Mouse (Mus musculus): ENCODE results near the gene Rab36. TPM values are rescaled to one million over a fixed set of nuclear protein-coding genes. Genes with fewer than 3 reads are reported as not detected.

The Rab36 gene
- polyA plus RNA-seq, 1 experiment from 2014 or later: 6.7 TPM

DNA sequence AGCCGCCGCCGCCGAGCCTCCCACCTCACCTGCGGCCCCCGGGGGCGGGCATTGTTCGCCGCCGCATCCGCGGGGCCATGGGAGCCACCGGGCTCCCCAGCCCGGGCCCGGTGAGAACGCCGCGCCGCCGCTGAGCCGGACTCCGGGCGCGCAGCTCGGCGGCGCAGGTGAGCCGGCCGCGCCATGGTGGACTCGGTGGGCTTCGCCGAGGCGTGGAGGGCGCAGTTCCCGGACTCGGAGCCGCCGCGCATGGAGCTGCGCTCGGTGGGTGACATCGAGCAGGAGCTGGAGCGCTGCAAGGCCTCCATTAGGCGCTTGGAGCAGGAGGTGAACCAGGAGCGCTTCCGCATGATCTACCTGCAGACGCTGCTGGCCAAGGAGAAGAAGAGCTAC, 24.0 kb downstream of the Rab36 start:
- ATAC-seq (ENCODE audit: low read depth) (peak; percentile 35), DNase-seq (ENCODE audit: low spot score) (peak; percentile 35)
- no peaks in the 10 kb centered on the region for H3K27me3 ChIP-seq (replicated peaks; ENCODE audit: control insufficient read depth, insufficient read depth, low read length)
- H3K4me1 ChIP-seq (ENCODE audit: control insufficient read depth, insufficient read depth, low read length): peaks cover 34% of the 10 kb centered on the region
- H3K9me3 ChIP-seq (ENCODE audit: control insufficient read depth, low read length): no peaks in the 10 kb centered on the region
- peak overlapping the region; percentile 58; the same call in 1 of the 2 replicates for H3K27ac ChIP-seq (replicated peaks; ENCODE audit: low read depth, low read length)
- WGBS: 0% methylated on average over 16 of the region's 48 CpGs
- peak overlapping the region; percentile 86 for H3K4me3 ChIP-seq (ENCODE audit: low read depth, low read length)
- H3K36me3 ChIP-seq (ENCODE audit: control insufficient read depth, insufficient read depth, low read length): 0 out of 2 replicates have a peak, but pooled peaks cover 6% of the 10 kb centered on the region
- peak overlapping the region; percentile 90 for H3K4me2 ChIP-seq (ENCODE audit: low read depth, low read length)
- H3K9ac ChIP-seq (ENCODE audit: low read depth, low read length): peak overlapping the region; percentile 82

GRCm38 (mm10) chr10:75061341-75062188, 24.7 kb downstream of the Rab36 start:
- 2% methylated on average over 49 of the region's 71 CpGs for WGBS
- ATAC-seq (ENCODE audit: low read depth) (no peak), DNase-seq (ENCODE audit: low spot score) (no peak)
- Histone ChIP-seq H3K4me3 (ENCODE audit: low read depth, low read length) (peak overlapping the region; percentile 86), H3K9ac (ENCODE audit: low read depth, low read length) (peak overlapping the region; percentile 82), H3K36me3 (ENCODE audit: control insufficient read depth, insufficient read depth, low read length) (0 out of 2 replicates have a peak, but pooled peaks cover 10% of the 10 kb centered on the region), H3K4me1 (ENCODE audit: control insufficient read depth, insufficient read depth, low read length) (peaks cover 35% of the 10 kb centered on the region), H3K27ac (replicated peaks; ENCODE audit: low read depth, low read length) (no peak overlapping the region), H3K9me3 (ENCODE audit: control insufficient read depth, low read length) (no peaks in the 10 kb centered on the region), H3K4me2 (ENCODE audit: low read depth, low read length) (peak overlapping the region; percentile 90), H3K27me3 (replicated peaks; ENCODE audit: control insufficient read depth, insufficient read depth, low read length) (no peaks in the 10 kb centered on the region)

GRCm38 (mm10) chr10:75062189-75062561, 25.3 kb downstream of the Rab36 start:
- Histone ChIP-seq H3K27ac (replicated peaks; ENCODE audit: low read depth, low read length) (no peak overlapping the region), H3K4me1 (ENCODE audit: control insufficient read depth, insufficient read depth, low read length) (peaks cover 38% of the 10 kb centered on the region), H3K4me2 (ENCODE audit: low read depth, low read length) (peak overlapping the region; percentile 90), H3K9ac (ENCODE audit: low read depth, low read length) (peak overlapping the region; percentile 82), H3K9me3 (ENCODE audit: control insufficient read depth, low read length) (no peaks in the 10 kb centered on the region), H3K36me3 (ENCODE audit: control insufficient read depth, insufficient read depth, low read length) (0 out of 2 replicates have a peak, but pooled peaks cover 14% of the 10 kb centered on the region), H3K27me3 (replicated peaks; ENCODE audit: control insufficient read depth, insufficient read depth, low read length) (no peaks in the 10 kb centered on the region), H3K4me3 (ENCODE audit: low read depth, low read length) (peak overlapping the region; percentile 86)
- WGBS: 17% methylated on average over 6 of the region's 6 CpGs
- ATAC-seq (ENCODE audit: low read depth) (no peak; the same call in 1 of the 2 replicates), DNase-seq (ENCODE audit: low spot score) (peak; percentile 50)

DNA sequence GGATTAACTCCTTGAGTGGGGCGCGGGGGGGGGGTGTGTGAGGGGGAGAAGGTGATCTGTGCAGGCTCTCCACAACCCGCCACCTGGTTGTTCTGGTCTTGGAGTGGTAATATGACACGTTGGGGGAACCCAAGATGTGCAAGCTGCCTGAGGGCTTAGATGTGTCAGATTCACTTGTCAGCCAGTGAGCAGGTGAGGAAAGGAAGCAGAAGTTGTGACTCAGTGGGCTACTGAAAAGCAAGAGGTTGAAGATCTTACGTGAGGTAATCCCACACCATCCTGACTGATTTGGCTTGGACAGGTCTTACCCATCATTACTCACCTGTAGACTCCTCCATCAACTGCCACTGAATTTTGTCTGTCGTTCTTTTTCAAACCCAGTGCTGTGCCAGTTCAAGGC, 25.8 kb downstream of the Rab36 start:
- H3K36me3 ChIP-seq (ENCODE audit: control insufficient read depth, insufficient read depth, low read length): 0 out of 2 replicates have a peak, but pooled peaks cover 14% of the 10 kb centered on the region
- peak overlapping the region; percentile 90 for H3K4me2 ChIP-seq (ENCODE audit: low read depth, low read length)
- no peaks in the 10 kb centered on the region for H3K27me3 ChIP-seq (replicated peaks; ENCODE audit: control insufficient read depth, insufficient read depth, low read length)
- H3K9me3 ChIP-seq (ENCODE audit: control insufficient read depth, low read length): no peaks in the 10 kb centered on the region
- WGBS: 26% methylated on average over 6 of the region's 6 CpGs
- H3K4me3 ChIP-seq (ENCODE audit: low read depth, low read length): peak overlapping the region; percentile 86
- ATAC-seq (ENCODE audit: low read depth) (peak; percentile 19; the same call in 1 of the 2 replicates), DNase-seq (ENCODE audit: low spot score) (peak; percentile 62)
- no peak overlapping the region for H3K27ac ChIP-seq (replicated peaks; ENCODE audit: low read depth, low read length)
- H3K9ac ChIP-seq (ENCODE audit: low read depth, low read length): peak overlapping the region; percentile 82; the same call in 1 of the 2 replicates
- peaks cover 41% of the 10 kb centered on the region for H3K4me1 ChIP-seq (ENCODE audit: control insufficient read depth, insufficient read depth, low read length)

DNA sequence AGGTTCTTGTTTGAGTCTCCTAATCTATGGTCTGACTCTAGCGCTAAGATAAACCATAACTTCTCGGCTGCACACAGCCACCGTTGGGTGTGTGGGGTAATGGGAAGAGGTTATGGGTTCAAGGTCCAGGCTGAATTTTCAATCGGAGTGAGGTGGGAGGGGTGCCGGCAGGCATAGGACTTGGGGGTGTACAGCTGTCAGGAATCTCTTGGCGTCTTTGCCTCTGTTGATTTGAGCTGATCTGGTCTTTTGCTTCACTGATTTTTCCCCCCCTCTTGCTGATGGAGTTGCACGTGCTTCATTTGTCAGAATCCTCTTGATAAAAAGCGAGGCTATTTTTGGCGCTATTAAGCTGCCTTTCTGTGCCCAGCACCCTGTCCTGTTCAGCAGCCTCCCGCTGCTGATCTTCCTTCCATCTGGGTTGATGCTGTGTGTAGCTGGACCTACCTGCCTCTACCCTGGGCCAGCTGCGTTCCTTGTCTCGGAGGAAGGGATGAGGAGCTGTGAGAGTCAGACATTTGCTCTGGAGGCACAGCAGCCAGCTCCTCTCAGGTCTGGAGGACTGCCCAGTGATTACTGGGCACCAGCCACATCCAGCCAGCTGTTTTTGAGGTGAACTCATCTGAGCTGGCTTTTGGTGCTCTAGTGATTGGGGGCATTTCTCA, 26.6 kb downstream of the Rab36 start:
- Histone ChIP-seq H3K27ac (replicated peaks; ENCODE audit: low read depth, low read length) (no peak overlapping the region), H3K4me2 (ENCODE audit: low read depth, low read length) (peak overlapping the region; percentile 90), H3K4me1 (ENCODE audit: control insufficient read depth, insufficient read depth, low read length) (peaks cover 47% of the 10 kb centered on the region), H3K36me3 (ENCODE audit: control insufficient read depth, insufficient read depth, low read length) (0 out of 2 replicates have a peak, but pooled peaks cover 14% of the 10 kb centered on the region), H3K9ac (ENCODE audit: low read depth, low read length) (peak overlapping the region; percentile 2; the same call in 1 of the 2 replicates), H3K27me3 (replicated peaks; ENCODE audit: control insufficient read depth, insufficient read depth, low read length) (no peaks in the 10 kb centered on the region), H3K9me3 (ENCODE audit: control insufficient read depth, low read length) (no peaks in the 10 kb centered on the region), H3K4me3 (ENCODE audit: low read depth, low read length) (peak overlapping the region; percentile 86)
- WGBS: 65% methylated on average over 12 of the region's 12 CpGs
- ATAC-seq (ENCODE audit: low read depth) (no peak), DNase-seq (ENCODE audit: low spot score) (no peak)

- DNase-seq (ENCODE audit: low spot score) (no peak), ATAC-seq (ENCODE audit: low read depth) (no peak)
- Histone ChIP-seq H3K4me3 (ENCODE audit: low read depth, low read length) (no peak overlapping the region), H3K4me2 (ENCODE audit: low read depth, low read length) (no peak overlapping the region), H3K27me3 (replicated peaks; ENCODE audit: control insufficient read depth, insufficient read depth, low read length) (no peaks in the 10 kb centered on the region), H3K36me3 (ENCODE audit: control insufficient read depth, insufficient read depth, low read length) (0 out of 2 replicates have a peak, but pooled peaks cover 14% of the 10 kb centered on the region), H3K9me3 (ENCODE audit: control insufficient read depth, low read length) (no peaks in the 10 kb centered on the region), H3K4me1 (ENCODE audit: control insufficient read depth, insufficient read depth, low read length) (peaks cover 44% of the 10 kb centered on the region), H3K27ac (replicated peaks; ENCODE audit: low read depth, low read length) (no peak overlapping the region), H3K9ac (ENCODE audit: low read depth, low read length) (no peak overlapping the region)
- WGBS: 76% methylated on average over 6 of the region's 6 CpGs
Measured at GRCm38 (mm10) chr10:75065691-75066090, 28.8 kb downstream of the Rab36 start.

GRCm38 (mm10) chr10:75067446-75067845, 30.6 kb downstream of the Rab36 start:
- ATAC-seq (ENCODE audit: low read depth): no peak
- no peak for DNase-seq (ENCODE audit: low spot score)
- H3K4me2 ChIP-seq (ENCODE audit: low read depth, low read length): no peak overlapping the region
- H3K4me3 ChIP-seq (ENCODE audit: low read depth, low read length): no peak overlapping the region
- no peaks in the 10 kb centered on the region for H3K27me3 ChIP-seq (replicated peaks; ENCODE audit: control insufficient read depth, insufficient read depth, low read length)
- no peaks in the 10 kb centered on the region for H3K9me3 ChIP-seq (ENCODE audit: control insufficient read depth, low read length)
- no peak overlapping the region for H3K9ac ChIP-seq (ENCODE audit: low read depth, low read length)
- peaks cover 34% of the 10 kb centered on the region for H3K4me1 ChIP-seq (ENCODE audit: control insufficient read depth, insufficient read depth, low read length)
- H3K27ac ChIP-seq (replicated peaks; ENCODE audit: low read depth, low read length): no peak overlapping the region
- H3K36me3 ChIP-seq (ENCODE audit: control insufficient read depth, insufficient read depth, low read length): 0 out of 2 replicates have a peak, but pooled peaks cover 14% of the 10 kb centered on the region

DNA sequence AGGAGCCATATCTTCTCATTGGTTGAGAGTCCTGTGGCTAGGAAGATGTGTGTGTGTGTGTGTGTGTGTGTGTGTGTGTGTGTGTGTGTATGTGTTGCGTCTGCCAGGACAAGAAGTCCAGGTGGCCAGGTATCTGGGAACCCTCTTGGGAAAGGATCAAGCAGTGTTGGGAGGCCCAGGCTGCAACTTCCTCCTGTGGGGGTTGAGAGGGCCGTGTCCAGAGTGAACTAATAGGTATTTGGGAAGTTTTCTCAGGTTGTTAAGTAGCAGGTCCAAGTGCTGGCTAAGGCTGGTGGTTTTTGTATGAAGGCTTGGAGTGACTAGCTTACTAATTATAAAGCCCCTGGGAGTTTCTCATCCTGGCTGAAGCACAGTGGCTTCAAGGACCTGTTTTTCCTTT, 31.2 kb downstream of the Rab36 start:
- Histone ChIP-seq H3K27ac (replicated peaks; ENCODE audit: low read depth, low read length) (no peak overlapping the region), H3K9me3 (ENCODE audit: control insufficient read depth, low read length) (no peaks in the 10 kb centered on the region), H3K4me1 (ENCODE audit: control insufficient read depth, insufficient read depth, low read length) (peaks cover 28% of the 10 kb centered on the region), H3K9ac (ENCODE audit: low read depth, low read length) (no peak overlapping the region), H3K4me2 (ENCODE audit: low read depth, low read length) (no peak overlapping the region), H3K27me3 (replicated peaks; ENCODE audit: control insufficient read depth, insufficient read depth, low read length) (no peaks in the 10 kb centered on the region), H3K4me3 (ENCODE audit: low read depth, low read length) (no peak overlapping the region), H3K36me3 (ENCODE audit: control insufficient read depth, insufficient read depth, low read length) (0 out of 2 replicates have a peak, but pooled peaks cover 14% of the 10 kb centered on the region)
- ATAC-seq (ENCODE audit: low read depth) (no peak), DNase-seq (ENCODE audit: low spot score) (no peak)
- WGBS: 30% methylated on average over 2 of the region's 2 CpGs
